Mouse (Mus musculus): ENCODE results near the gene Cers6. TPM values are rescaled to one million over a fixed set of nuclear protein-coding genes. Genes with fewer than 3 reads are reported as not detected.

The Cers6 gene
- polyA plus RNA-seq, 1 experiment from 2014 or later, result 88.4 TPM

GRCm38 (mm10) chr2:69103526-69103925 is 242.3 kb downstream of the Cers6 start:
- H3K36me3 ChIP-seq (ENCODE audit: control insufficient read depth, insufficient read depth, low read length), result 0 out of 2 replicates have a peak, but pooled peaks cover 2% of the 10 kb centered on the region
- no peak overlapping the region for H3K9ac ChIP-seq (replicated peaks; ENCODE audit: low read length)
- 73% methylated on average over 3 of the region's 3 CpGs for WGBS
- no peaks in the 10 kb centered on the region for H3K27me3 ChIP-seq (ENCODE audit: control insufficient read depth, insufficient read depth, low read length)
- H3K4me2 ChIP-seq (ENCODE audit: low read length), result no peak overlapping the region
- H3K9me3 ChIP-seq (ENCODE audit: control insufficient read depth, low read length), result no peaks in the 10 kb centered on the region
- no peak overlapping the region for H3K27ac ChIP-seq (replicated peaks; ENCODE audit: low read depth, low read length)
- no peak for ATAC-seq (ENCODE audit: low FRiP score, low TSS enrichment)
- no peak for DNase-seq
- no peak overlapping the region for H3K4me3 ChIP-seq (replicated peaks; ENCODE audit: low read depth, low read length)
- no peaks in the 10 kb centered on the region for H3K4me1 ChIP-seq (ENCODE audit: control insufficient read depth, insufficient read depth, low read length)

GRCm38 (mm10) chr2:69104511-69105145 is 243.4 kb downstream of the Cers6 start:
- Histone ChIP-seq H3K9me3 (ENCODE audit: control insufficient read depth, low read length) (no peaks in the 10 kb centered on the region), H3K27ac (replicated peaks; ENCODE audit: low read depth, low read length) (no peak overlapping the region), H3K9ac (replicated peaks; ENCODE audit: low read length) (no peak overlapping the region), H3K27me3 (ENCODE audit: control insufficient read depth, insufficient read depth, low read length) (no peaks in the 10 kb centered on the region), H3K4me2 (ENCODE audit: low read length) (no peak overlapping the region), H3K4me1 (ENCODE audit: control insufficient read depth, insufficient read depth, low read length) (no peaks in the 10 kb centered on the region), H3K4me3 (replicated peaks; ENCODE audit: low read depth, low read length) (no peak overlapping the region), H3K36me3 (ENCODE audit: control insufficient read depth, insufficient read depth, low read length) (0 out of 2 replicates have a peak, but pooled peaks cover 2% of the 10 kb centered on the region)
- DNase-seq (no peak), ATAC-seq (ENCODE audit: low FRiP score, low TSS enrichment) (no peak)
- WGBS, result 47% methylated on average over 10 of the region's 10 CpGs

GRCm38 (mm10) chr2:69109246-69109645 is 248.0 kb downstream of the Cers6 start:
- no peaks in the 10 kb centered on the region for H3K9me3 ChIP-seq (ENCODE audit: control insufficient read depth, low read length)
- no peaks in the 10 kb centered on the region for H3K27me3 ChIP-seq (ENCODE audit: control insufficient read depth, insufficient read depth, low read length)
- DNase-seq, result no peak
- WGBS, result 91% methylated on average over 5 of the region's 5 CpGs
- ATAC-seq (ENCODE audit: low FRiP score, low TSS enrichment), result no peak
- H3K27ac ChIP-seq (replicated peaks; ENCODE audit: low read depth, low read length), result no peak overlapping the region
- H3K4me1 ChIP-seq (ENCODE audit: control insufficient read depth, insufficient read depth, low read length), result no peaks in the 10 kb centered on the region
- no peak overlapping the region for H3K4me3 ChIP-seq (replicated peaks; ENCODE audit: low read depth, low read length)
- 0 out of 2 replicates have a peak, but pooled peaks cover 2% of the 10 kb centered on the region for H3K36me3 ChIP-seq (ENCODE audit: control insufficient read depth, insufficient read depth, low read length)
- H3K4me2 ChIP-seq (ENCODE audit: low read length), result no peak overlapping the region
- no peak overlapping the region for H3K9ac ChIP-seq (replicated peaks; ENCODE audit: low read length)

- no peak overlapping the region for H3K4me2 ChIP-seq (ENCODE audit: low read length)
- no peaks in the 10 kb centered on the region for H3K4me1 ChIP-seq (ENCODE audit: control insufficient read depth, insufficient read depth, low read length)
- H3K27ac ChIP-seq (replicated peaks; ENCODE audit: low read depth, low read length), result no peak overlapping the region
- no peaks in the 10 kb centered on the region for H3K27me3 ChIP-seq (ENCODE audit: control insufficient read depth, insufficient read depth, low read length)
- DNase-seq (no peak), ATAC-seq (ENCODE audit: low FRiP score, low TSS enrichment) (no peak)
- WGBS, result 69% methylated on average over 7 of the region's 7 CpGs
- H3K4me3 ChIP-seq (replicated peaks; ENCODE audit: low read depth, low read length), result no peak overlapping the region
- H3K9me3 ChIP-seq (ENCODE audit: control insufficient read depth, low read length), result no peaks in the 10 kb centered on the region
- H3K36me3 ChIP-seq (ENCODE audit: control insufficient read depth, insufficient read depth, low read length), result 0 out of 2 replicates have a peak, but pooled peaks cover 2% of the 10 kb centered on the region
- no peak overlapping the region for H3K9ac ChIP-seq (replicated peaks; ENCODE audit: low read length)
Measured at GRCm38 (mm10) chr2:69109710-69110109, 248.5 kb downstream of the Cers6 start.

- no peak overlapping the region for H3K4me3 ChIP-seq (replicated peaks; ENCODE audit: low read depth, low read length)
- H3K36me3 ChIP-seq (ENCODE audit: control insufficient read depth, insufficient read depth, low read length), result 0 out of 2 replicates have a peak, but pooled peaks cover 2% of the 10 kb centered on the region
- H3K27ac ChIP-seq (replicated peaks; ENCODE audit: low read depth, low read length), result no peak overlapping the region
- DNase-seq (no peak), ATAC-seq (ENCODE audit: low FRiP score, low TSS enrichment) (no peak)
- no peaks in the 10 kb centered on the region for H3K27me3 ChIP-seq (ENCODE audit: control insufficient read depth, insufficient read depth, low read length)
- WGBS, result 84% methylated on average over 5 of the region's 5 CpGs
- H3K9me3 ChIP-seq (ENCODE audit: control insufficient read depth, low read length), result 0 out of 2 replicates have a peak, but pooled peaks cover 7% of the 10 kb centered on the region
- no peak overlapping the region for H3K9ac ChIP-seq (replicated peaks; ENCODE audit: low read length)
- H3K4me2 ChIP-seq (ENCODE audit: low read length), result no peak overlapping the region
- H3K4me1 ChIP-seq (ENCODE audit: control insufficient read depth, insufficient read depth, low read length), result no peaks in the 10 kb centered on the region
Measured at GRCm38 (mm10) chr2:69112609-69113008, 251.4 kb downstream of the Cers6 start.

- Histone ChIP-seq H3K4me1 (ENCODE audit: control insufficient read depth, insufficient read depth, low read length) (no peaks in the 10 kb centered on the region), H3K4me3 (replicated peaks; ENCODE audit: low read depth, low read length) (no peak overlapping the region), H3K36me3 (ENCODE audit: control insufficient read depth, insufficient read depth, low read length) (no peaks in the 10 kb centered on the region), H3K27me3 (ENCODE audit: control insufficient read depth, insufficient read depth, low read length) (no peaks in the 10 kb centered on the region), H3K4me2 (ENCODE audit: low read length) (no peak overlapping the region), H3K9ac (replicated peaks; ENCODE audit: low read length) (no peak overlapping the region), H3K27ac (replicated peaks; ENCODE audit: low read depth, low read length) (no peak overlapping the region), H3K9me3 (ENCODE audit: control insufficient read depth, low read length) (0 out of 2 replicates have a peak, but pooled peaks cover 7% of the 10 kb centered on the region)
- 72% methylated on average over 10 of the region's 10 CpGs for WGBS
- DNase-seq (peak; percentile 14), ATAC-seq (ENCODE audit: low FRiP score, low TSS enrichment) (no peak)
Measured at GRCm38 (mm10) chr2:69113829-69114547, 252.7 kb downstream of the Cers6 start.

- DNase-seq (no peak), ATAC-seq (ENCODE audit: low FRiP score, low TSS enrichment) (no peak)
- no peak overlapping the region for H3K4me3 ChIP-seq (replicated peaks; ENCODE audit: low read depth, low read length)
- no peak overlapping the region for H3K9ac ChIP-seq (replicated peaks; ENCODE audit: low read length)
- WGBS, result 92% methylated on average over 3 of the region's 3 CpGs
- no peak overlapping the region for H3K4me2 ChIP-seq (ENCODE audit: low read length)
- H3K36me3 ChIP-seq (ENCODE audit: control insufficient read depth, insufficient read depth, low read length), result no peaks in the 10 kb centered on the region
- H3K27ac ChIP-seq (replicated peaks; ENCODE audit: low read depth, low read length), result no peak overlapping the region
- H3K27me3 ChIP-seq (ENCODE audit: control insufficient read depth, insufficient read depth, low read length), result no peaks in the 10 kb centered on the region
- 0 out of 2 replicates have a peak, but pooled peaks cover 7% of the 10 kb centered on the region for H3K9me3 ChIP-seq (ENCODE audit: control insufficient read depth, low read length)
- H3K4me1 ChIP-seq (ENCODE audit: control insufficient read depth, insufficient read depth, low read length), result no peaks in the 10 kb centered on the region
Measured at GRCm38 (mm10) chr2:69115921-69116320, 254.7 kb downstream of the Cers6 start.

GRCm38 (mm10) chr2:69116767-69117166 is 255.5 kb downstream of the Cers6 start:
- Histone ChIP-seq H3K36me3 (ENCODE audit: control insufficient read depth, insufficient read depth, low read length) (no peaks in the 10 kb centered on the region), H3K27ac (replicated peaks; ENCODE audit: low read depth, low read length) (no peak overlapping the region), H3K9me3 (ENCODE audit: control insufficient read depth, low read length) (0 out of 2 replicates have a peak, but pooled peaks cover 7% of the 10 kb centered on the region), H3K4me3 (replicated peaks; ENCODE audit: low read depth, low read length) (no peak overlapping the region), H3K4me2 (ENCODE audit: low read length) (no peak overlapping the region), H3K27me3 (ENCODE audit: control insufficient read depth, insufficient read depth, low read length) (no peaks in the 10 kb centered on the region), H3K4me1 (ENCODE audit: control insufficient read depth, insufficient read depth, low read length) (no peaks in the 10 kb centered on the region), H3K9ac (replicated peaks; ENCODE audit: low read length) (no peak overlapping the region)
- DNase-seq, result no peak
- no peak for ATAC-seq (ENCODE audit: low FRiP score, low TSS enrichment)
- 78% methylated on average over 4 of the region's 4 CpGs for WGBS
